ENCODE assay signal across 11 mouse cellular contexts in the genomic region with DNA sequence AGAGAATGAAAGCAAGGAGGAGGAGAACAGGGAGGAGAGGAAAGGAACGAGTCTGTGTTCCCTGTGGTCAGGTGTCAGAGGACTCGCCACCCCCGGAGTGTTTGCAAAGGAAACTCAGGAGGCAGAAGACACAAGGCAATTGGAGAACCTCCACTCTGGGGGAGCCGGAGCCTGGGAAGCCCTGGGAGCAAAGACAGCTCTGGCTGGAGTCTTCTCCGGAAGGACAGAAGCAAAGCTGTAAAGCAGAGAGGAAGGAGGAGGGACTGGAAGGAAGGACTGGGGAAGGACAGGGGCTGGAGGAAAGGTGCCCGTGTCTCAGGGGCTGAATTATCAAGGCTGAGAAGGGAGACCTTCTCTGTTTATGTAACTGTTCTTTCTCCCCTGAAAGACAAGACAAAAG.
DNase-seq lines count a peak whose midpoint lies in the region; ATAC-seq lines count a peak whose summit lies in the region.
"Had no signal": no experiment of that assay in that cellular context is flagged by ENCODE, and none has a peak within 500 bp of the region (broad histone marks: within the 10 kb centered on the region; RNA-seq: fewer than 3 reads in every experiment).

No protein-coding gene starts in this region.

- H3K36me3 ChIP-seq in heart, embryonic 11.5 days (ENCODE audit: control insufficient read depth, insufficient read depth, low read length), result no peaks in the 10 kb centered on the region
- no peaks in the 10 kb centered on the region for H3K36me3 ChIP-seq in heart, embryonic 15.5 days
- H3K36me3 ChIP-seq: neural tube, embryonic 12.5 days had no signal

- no peak overlapping the region for H3K9ac ChIP-seq in heart, embryonic 11.5 days (ENCODE audit: low read depth, low read length)
- H3K9ac ChIP-seq in heart, embryonic 15.5 days, result no peak overlapping the region
- H3K9ac ChIP-seq: neural tube, embryonic 12.5 days had no signal

- WGBS in heart, embryonic 11.5 days (ENCODE audit: insufficient replicate concordance), result 12% methylated on average over 6 of the region's 6 CpGs
- WGBS in heart, embryonic 15.5 days, result 14% methylated on average over 6 of the region's 6 CpGs

- intact Hi-C loops in left cerebral cortex, postnatal 14 days (cut with DNase I), result no loop called here

- H3K4me1 ChIP-seq in heart, embryonic 11.5 days (ENCODE audit: control insufficient read depth, insufficient read depth, low read length), result no peaks in the 10 kb centered on the region
- H3K4me1 ChIP-seq in heart, embryonic 15.5 days (replicated peaks), result peaks cover 4% of the 10 kb centered on the region; the same call in 1 of the 2 replicates

- no peak for DNase-seq in heart, adult 8-10 months (ENCODE audit: low spot score)
- DNase-seq in adrenal gland, postnatal 14 days, result peak; percentile 26
- DNase-seq in kidney, postnatal 4 days, result peak; percentile 39 to 46
- DNase-seq in yolk sac, embryonic 10.5 days (ENCODE audit: low spot score), result no peak
- DNase-seq in layer of hippocampus, adult 11-12 months (ENCODE audit: low spot score), result no peak
- DNase-seq in left cerebral cortex, postnatal 14 days (ENCODE audit: low spot score in 2 of 2), result no peak
- DNase-seq: cerebellum, postnatal 25 days had no signal

- H3K27me3 ChIP-seq in heart, embryonic 11.5 days (ENCODE audit: control insufficient read depth, insufficient read depth, low read length), result no peaks in the 10 kb centered on the region
- no peaks in the 10 kb centered on the region for H3K27me3 ChIP-seq in heart, embryonic 15.5 days
- H3K27me3 ChIP-seq: neural tube, embryonic 12.5 days had no signal

- ATAC-seq in heart, embryonic 11.5 days (replicated peaks; ENCODE audit: insufficient number of reproducible peaks, low FRiP score, low TSS enrichment), result no peak
- no peak for ATAC-seq in heart, embryonic 15.5 days (replicated peaks; ENCODE audit: insufficient number of reproducible peaks, insufficient read depth, low FRiP score, low read depth)

- no peak overlapping the region for H3K4me3 ChIP-seq in heart, embryonic 11.5 days (ENCODE audit: low read depth, low read length)
- peak overlapping the region; percentile 21 for H3K4me3 ChIP-seq in heart, embryonic 15.5 days
- H3K4me3 ChIP-seq: neural tube, embryonic 12.5 days had no signal

- H3K4me2 ChIP-seq in heart, embryonic 11.5 days, result peak overlapping the region; percentile 45
- peak overlapping the region; percentile 49 for H3K4me2 ChIP-seq in heart, embryonic 15.5 days
- H3K4me2 ChIP-seq: neural tube, embryonic 12.5 days had no signal

- H3K27ac ChIP-seq in heart, embryonic 11.5 days (ENCODE audit: low read depth, low read length), result no peak overlapping the region
- no peak overlapping the region for H3K27ac ChIP-seq in heart, embryonic 15.5 days
- H3K27ac ChIP-seq: macrophage; neural tube, embryonic 12.5 days had no signal

- H3K9me3 ChIP-seq in heart, embryonic 11.5 days (replicated peaks; ENCODE audit: control insufficient read depth, low read length), result no peaks in the 10 kb centered on the region
- H3K9me3 ChIP-seq in heart, embryonic 15.5 days (replicated peaks), result no peaks in the 10 kb centered on the region
- H3K9me3 ChIP-seq: neural tube, embryonic 12.5 days had no signal

Comparison
In these comparisons a context has a peak if more than half of its experiments do, and no peak if none do; other contexts are left out.
1. DNase-seq: peak in adrenal gland, postnatal 14 days (single experiment) and kidney, postnatal 4 days (2 of 2); none in heart, adult 8-10 months (single experiment), yolk sac, embryonic 10.5 days (single experiment), layer of hippocampus, adult 11-12 months (single experiment) and left cerebral cortex, postnatal 14 days (0 of 2).